Mouse (Mus musculus): ENCODE measurements at regions not wholly inside any gene's neighbourhood (a gene's known extent, or its start where the extent isn't known, plus 50 kb on each side); places are given as distances from the start of the nearest gene placed in this dataset.

DNA sequence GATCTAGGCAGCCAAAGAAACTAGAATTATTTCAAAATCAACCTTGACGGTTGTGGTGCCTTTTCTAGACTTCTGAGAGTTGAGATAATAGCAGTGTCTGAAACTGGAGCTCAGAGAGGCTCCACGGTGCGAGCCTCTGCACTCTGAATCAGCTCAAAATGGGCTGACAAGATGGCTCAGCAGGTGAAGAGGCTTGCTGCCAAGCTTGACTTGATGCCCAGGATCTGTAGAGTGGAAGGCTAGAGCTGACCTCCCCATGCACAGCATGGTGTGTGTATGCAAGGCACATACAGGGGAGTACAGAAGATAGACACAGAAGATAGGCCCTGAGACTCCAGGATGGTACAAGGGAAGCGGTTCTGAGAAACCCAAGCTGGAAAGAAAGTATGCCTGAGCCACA, 100.5 kb upstream of the Ubr2 start:
- Histone ChIP-seq H3K4me2 (no peak overlapping the region), H3K4me3 (replicated peaks) (no peak overlapping the region), H3K27me3 (replicated peaks) (no peaks in the 10 kb centered on the region), H3K9ac (replicated peaks) (no peak overlapping the region), H3K36me3 (no peaks in the 10 kb centered on the region), H3K27ac (replicated peaks) (no peak overlapping the region), H3K4me1 (no peaks in the 10 kb centered on the region), H3K9me3 (replicated peaks) (no peaks in the 10 kb centered on the region)
- no peak for ATAC-seq (ENCODE audit: low FRiP score)
- WGBS = 90% methylated on average over 4 of the region's 4 CpGs

DNA sequence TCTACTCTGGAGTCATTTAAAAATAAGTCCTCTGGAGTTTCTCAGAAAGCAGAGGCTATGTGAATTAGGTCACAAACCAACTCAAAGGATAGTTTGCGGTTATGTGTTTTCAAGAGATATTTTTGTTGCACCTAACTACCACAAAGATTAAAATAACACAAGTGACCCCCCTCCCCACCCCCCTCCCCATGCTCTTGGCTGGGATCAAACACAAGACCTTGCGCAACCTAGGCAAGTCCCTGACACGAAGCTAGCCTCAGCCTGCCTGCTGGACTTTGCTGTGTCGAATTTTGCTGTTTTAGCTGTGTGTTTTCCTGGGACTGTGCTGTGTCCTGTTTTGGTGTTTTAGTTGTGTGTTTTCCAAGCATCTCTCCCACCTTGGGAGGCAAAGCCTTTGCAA, 94.0 kb upstream of the Ubr2 start:
- Histone ChIP-seq H3K9me3 (replicated peaks) (no peaks in the 10 kb centered on the region), H3K36me3 (no peaks in the 10 kb centered on the region), H3K4me1 (no peaks in the 10 kb centered on the region), H3K4me2 (no peak overlapping the region), H3K9ac (replicated peaks) (no peak overlapping the region), H3K4me3 (replicated peaks) (no peak overlapping the region), H3K27ac (replicated peaks) (no peak overlapping the region), H3K27me3 (replicated peaks) (no peaks in the 10 kb centered on the region)
- 87% methylated on average over 4 of the region's 4 CpGs for WGBS
- no peak for ATAC-seq (ENCODE audit: low FRiP score)

DNA sequence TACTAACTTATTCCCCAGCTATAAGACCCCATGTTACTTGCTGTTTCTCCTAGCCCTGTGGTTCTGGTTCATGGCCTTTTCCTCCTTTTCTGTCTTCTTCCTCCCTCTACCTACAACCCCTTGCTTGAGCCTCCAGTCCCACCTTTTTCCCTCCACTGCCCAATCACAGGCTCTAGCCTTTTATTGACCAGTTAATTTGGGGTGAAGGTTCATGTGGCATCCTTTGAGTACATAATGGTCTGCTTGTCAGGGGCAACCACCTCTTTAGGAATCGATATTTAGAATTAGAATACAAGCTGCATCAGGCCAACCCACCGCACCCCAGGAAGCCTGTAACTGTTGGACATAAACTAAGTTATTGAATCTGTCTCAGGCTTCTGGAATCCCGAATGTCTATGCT, 84.8 kb upstream of the Ubr2 start:
- no peak overlapping the region for H3K4me3 ChIP-seq (replicated peaks)
- no peaks in the 10 kb centered on the region for H3K36me3 ChIP-seq
- no peak overlapping the region for H3K9ac ChIP-seq (replicated peaks)
- H3K27me3 ChIP-seq (replicated peaks) = no peaks in the 10 kb centered on the region
- no peaks in the 10 kb centered on the region for H3K4me1 ChIP-seq
- 84% methylated on average over 3 of the region's 3 CpGs for WGBS
- no peak overlapping the region for H3K4me2 ChIP-seq
- no peak overlapping the region for H3K27ac ChIP-seq (replicated peaks)
- no peak for ATAC-seq (ENCODE audit: low FRiP score)
- H3K9me3 ChIP-seq (replicated peaks) = no peaks in the 10 kb centered on the region

DNA sequence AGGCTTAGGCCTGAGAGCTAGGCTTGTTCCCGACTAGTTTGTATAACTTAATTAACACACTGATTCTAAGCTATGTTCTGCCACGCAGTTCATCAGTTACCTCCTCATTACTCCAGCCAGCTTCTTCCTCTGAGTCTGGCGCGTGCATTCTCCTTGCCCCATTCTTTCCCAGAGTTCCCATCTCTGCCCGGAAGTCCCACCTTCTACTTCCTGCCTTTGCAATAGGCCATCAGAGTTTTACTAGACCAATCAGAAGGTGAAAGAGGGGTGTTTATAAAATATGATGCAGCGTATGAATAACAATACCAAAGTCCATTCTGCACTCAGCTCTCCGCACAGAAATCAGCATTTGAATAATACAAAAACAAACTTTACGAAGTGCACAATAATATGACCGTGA, 81.7 kb upstream of the Ubr2 start:
- H3K27me3 ChIP-seq (replicated peaks) = no peaks in the 10 kb centered on the region
- H3K4me3 ChIP-seq (replicated peaks) = no peak overlapping the region
- no peaks in the 10 kb centered on the region for H3K9me3 ChIP-seq (replicated peaks)
- H3K36me3 ChIP-seq = no peaks in the 10 kb centered on the region
- H3K4me1 ChIP-seq = no peaks in the 10 kb centered on the region
- WGBS = 90% methylated on average over 9 of the region's 9 CpGs
- no peak overlapping the region for H3K27ac ChIP-seq (replicated peaks)
- no peak overlapping the region for H3K4me2 ChIP-seq
- ATAC-seq (ENCODE audit: low FRiP score) = no peak
- no peak overlapping the region for H3K9ac ChIP-seq (replicated peaks)

DNA sequence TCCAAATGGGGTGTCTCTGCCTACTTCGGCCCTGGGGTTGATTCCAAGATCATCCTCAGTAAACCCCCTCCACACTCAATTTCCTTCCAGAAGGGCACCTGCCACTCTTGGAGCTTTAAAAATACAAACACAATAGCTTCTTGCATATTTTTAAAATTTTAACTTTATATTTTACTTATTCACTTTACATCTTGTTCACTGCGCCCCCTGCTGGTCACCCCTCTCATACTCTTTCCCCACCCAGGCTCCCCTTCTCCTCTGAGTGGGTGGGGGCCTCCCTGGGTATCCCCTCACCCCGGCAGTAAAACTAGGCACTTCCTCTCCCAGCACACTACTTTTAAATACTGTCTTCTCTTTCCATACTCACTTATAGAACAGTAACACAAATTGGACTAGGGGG, 79.4 kb upstream of the Ubr2 start:
- Histone ChIP-seq H3K4me3 (replicated peaks) (no peak overlapping the region), H3K4me2 (no peak overlapping the region), H3K9me3 (replicated peaks) (no peaks in the 10 kb centered on the region), H3K4me1 (no peaks in the 10 kb centered on the region), H3K9ac (replicated peaks) (no peak overlapping the region), H3K27me3 (replicated peaks) (no peaks in the 10 kb centered on the region), H3K36me3 (no peaks in the 10 kb centered on the region), H3K27ac (replicated peaks) (no peak overlapping the region)
- WGBS = 86% methylated on average over 3 of the region's 3 CpGs
- no peak for ATAC-seq (ENCODE audit: low FRiP score)

DNA sequence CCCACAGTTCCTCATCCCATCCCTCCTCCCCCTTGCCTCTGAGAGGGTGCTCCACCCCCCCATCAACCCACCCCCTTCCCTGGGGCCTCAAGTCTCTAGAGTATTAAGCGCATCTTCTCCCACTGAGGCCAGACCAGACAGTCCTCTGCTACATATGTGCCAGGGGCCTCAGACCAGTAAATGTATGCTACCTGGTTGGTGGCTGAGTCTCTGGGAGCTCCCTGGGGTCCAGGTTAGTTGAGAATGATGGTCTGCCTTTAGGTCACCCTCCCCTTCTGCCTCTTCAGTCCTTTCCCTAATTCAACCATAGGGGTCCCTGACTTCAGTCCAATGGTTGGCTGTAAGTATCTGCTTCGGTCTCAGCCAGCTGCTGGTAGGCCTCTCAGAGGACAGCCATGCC, 58.9 kb upstream of the Ubr2 start:
- Histone ChIP-seq H3K36me3 (no peaks in the 10 kb centered on the region), H3K9ac (replicated peaks) (no peak overlapping the region), H3K4me1 (no peaks in the 10 kb centered on the region), H3K27ac (replicated peaks) (no peak overlapping the region), H3K9me3 (replicated peaks) (0 out of 2 replicates have a peak, but pooled peaks cover 3% of the 10 kb centered on the region), H3K4me3 (replicated peaks) (no peak overlapping the region), H3K4me2 (no peak overlapping the region), H3K27me3 (replicated peaks) (no peaks in the 10 kb centered on the region)
- 100% methylated on average over 2 of the region's 2 CpGs for WGBS
- ATAC-seq (ENCODE audit: low FRiP score) = no peak

DNA sequence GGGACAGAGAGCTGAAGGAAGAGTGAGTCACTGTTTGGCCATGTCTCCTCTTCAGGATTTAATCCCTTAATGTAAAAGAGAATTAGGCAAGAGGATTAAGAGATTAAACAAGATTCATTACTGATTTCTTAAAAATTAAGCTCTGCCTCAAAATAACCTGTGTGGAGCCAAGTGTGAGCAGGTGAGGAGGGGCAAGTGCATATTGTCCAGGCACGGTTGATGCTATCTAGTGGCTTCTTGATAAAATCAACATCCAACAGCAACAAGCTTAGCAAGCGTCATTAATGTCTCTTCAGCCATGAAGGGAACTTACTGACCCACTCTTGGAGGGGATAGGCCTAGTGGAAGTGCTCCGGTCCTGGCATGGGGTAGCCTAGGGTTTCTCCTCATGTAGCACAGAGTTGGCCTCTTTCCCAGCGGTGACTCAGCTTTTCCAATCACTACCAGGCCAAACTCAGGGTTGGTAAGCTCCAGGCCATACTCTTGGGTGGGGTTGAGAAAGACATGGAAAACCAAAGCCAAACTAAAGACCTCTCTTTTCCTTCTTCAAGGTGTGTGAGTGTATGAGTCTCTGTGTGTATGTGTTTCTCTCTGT, 55.0 kb upstream of the Ubr2 start:
- H3K4me1 ChIP-seq = no peaks in the 10 kb centered on the region
- H3K4me3 ChIP-seq (replicated peaks) = no peak overlapping the region
- ATAC-seq (ENCODE audit: low FRiP score) = no peak
- 0 out of 2 replicates have a peak, but pooled peaks cover 3% of the 10 kb centered on the region for H3K9me3 ChIP-seq (replicated peaks)
- no peak overlapping the region for H3K27ac ChIP-seq (replicated peaks)
- H3K36me3 ChIP-seq = no peaks in the 10 kb centered on the region
- H3K27me3 ChIP-seq (replicated peaks) = no peaks in the 10 kb centered on the region
- no peak overlapping the region for H3K9ac ChIP-seq (replicated peaks)
- 87% methylated on average over 4 of the region's 4 CpGs for WGBS
- H3K4me2 ChIP-seq = no peak overlapping the region

DNA sequence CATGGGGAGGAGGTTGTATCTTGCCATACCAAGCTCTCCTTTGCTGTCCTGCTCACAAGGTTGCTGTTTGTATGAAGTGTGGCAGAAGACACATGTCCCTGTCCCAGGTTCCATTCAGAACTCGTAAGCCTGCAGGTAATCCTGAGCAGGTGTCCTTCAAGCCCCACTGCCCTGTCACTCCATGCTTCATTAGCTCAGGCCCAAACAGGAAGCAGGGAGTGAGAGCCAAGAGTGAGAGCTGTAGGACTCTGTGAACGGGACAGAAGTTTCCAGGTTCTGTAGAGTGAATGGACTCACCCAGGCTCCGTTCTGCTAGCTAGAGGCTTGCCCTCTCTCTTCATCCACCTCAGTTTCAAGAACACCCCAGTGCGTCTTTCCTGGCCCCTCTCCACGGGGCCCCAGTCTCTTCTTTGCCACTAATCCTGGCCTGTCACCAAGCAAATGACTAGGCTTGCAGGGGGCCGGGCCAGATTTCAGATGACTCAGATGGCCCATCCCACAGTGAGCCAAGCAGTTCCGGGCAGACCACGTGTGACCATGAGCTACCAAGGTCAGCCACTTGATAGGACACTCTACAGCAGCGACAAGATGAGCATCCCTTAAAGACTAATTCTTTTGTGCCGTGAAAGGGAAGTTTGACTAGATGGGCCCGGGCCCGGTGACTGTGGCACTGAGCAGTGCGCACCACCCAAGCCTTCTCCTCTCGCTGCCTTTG, 54.4 kb upstream of the Ubr2 start:
- no peak overlapping the region for H3K4me3 ChIP-seq (replicated peaks)
- 0 out of 2 replicates have a peak, but pooled peaks cover 3% of the 10 kb centered on the region for H3K9me3 ChIP-seq (replicated peaks)
- H3K36me3 ChIP-seq = no peaks in the 10 kb centered on the region
- ATAC-seq (ENCODE audit: low FRiP score) = no peak
- H3K9ac ChIP-seq (replicated peaks) = no peak overlapping the region
- no peaks in the 10 kb centered on the region for H3K27me3 ChIP-seq (replicated peaks)
- no peaks in the 10 kb centered on the region for H3K4me1 ChIP-seq
- H3K27ac ChIP-seq (replicated peaks) = no peak overlapping the region
- WGBS = 89% methylated on average over 14 of the region's 14 CpGs
- H3K4me2 ChIP-seq = no peak overlapping the region

DNA sequence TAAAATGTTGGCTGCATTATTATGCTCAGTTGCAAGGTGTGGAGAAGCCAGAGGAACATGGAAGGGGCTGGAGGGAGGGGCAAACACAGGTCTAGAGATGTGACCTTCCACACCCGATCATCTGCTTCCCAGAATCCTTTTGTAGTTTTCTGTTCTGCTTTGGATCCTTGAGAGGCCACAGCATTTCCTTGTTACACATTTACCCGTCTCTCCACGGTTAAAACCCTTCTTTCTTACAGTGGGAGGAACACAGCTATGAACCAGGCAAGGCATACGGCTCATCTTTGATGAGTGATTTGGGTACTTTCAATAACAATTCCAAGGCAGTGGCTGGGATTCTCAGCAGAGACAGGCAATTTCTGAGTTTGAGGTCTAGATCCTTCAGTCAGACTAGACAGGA, 53.6 kb upstream of the Ubr2 start:
- Histone ChIP-seq H3K27me3 (replicated peaks) (no peaks in the 10 kb centered on the region), H3K9ac (replicated peaks) (no peak overlapping the region), H3K27ac (replicated peaks) (no peak overlapping the region), H3K36me3 (no peaks in the 10 kb centered on the region), H3K4me3 (replicated peaks) (no peak overlapping the region), H3K4me2 (no peak overlapping the region), H3K4me1 (no peaks in the 10 kb centered on the region), H3K9me3 (replicated peaks) (0 out of 2 replicates have a peak, but pooled peaks cover 3% of the 10 kb centered on the region)
- no peak for ATAC-seq (ENCODE audit: low FRiP score)
- WGBS = 87% methylated on average over 4 of the region's 4 CpGs

DNA sequence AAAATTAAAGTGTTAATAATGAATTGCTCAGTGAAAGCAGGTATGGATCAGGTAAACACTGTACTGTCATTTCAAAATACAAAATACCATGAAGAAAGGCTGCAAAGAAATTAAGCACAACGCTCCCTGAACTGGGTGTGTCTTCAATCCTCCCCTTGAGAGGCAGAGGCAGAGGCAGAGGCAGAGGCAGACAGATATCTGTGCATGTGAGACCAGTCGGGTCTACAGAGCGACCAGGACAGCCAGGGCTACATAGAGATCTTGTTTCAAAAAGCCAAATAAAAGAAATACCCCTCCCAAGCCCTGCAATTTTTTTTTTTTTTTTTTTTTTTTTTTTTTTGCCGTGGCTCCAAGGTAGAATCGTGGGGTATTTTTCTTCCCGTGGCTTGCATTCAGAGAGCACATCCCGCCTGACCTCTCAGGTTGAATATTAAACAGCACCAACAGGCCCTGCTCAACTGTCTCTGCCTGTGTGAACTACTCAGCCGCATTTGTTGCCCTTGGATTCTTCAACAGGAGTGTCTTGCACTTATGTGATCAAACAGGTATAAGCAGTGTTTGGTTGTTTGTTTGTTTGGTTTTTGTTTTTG, 50.8 kb upstream of the Ubr2 start:
- no peaks in the 10 kb centered on the region for H3K27me3 ChIP-seq (replicated peaks)
- no peak for ATAC-seq (ENCODE audit: low FRiP score)
- no peak overlapping the region for H3K4me2 ChIP-seq
- no peak overlapping the region for H3K9ac ChIP-seq (replicated peaks)
- H3K27ac ChIP-seq (replicated peaks) = no peak overlapping the region
- H3K36me3 ChIP-seq = no peaks in the 10 kb centered on the region
- 82% methylated on average over 8 of the region's 8 CpGs for WGBS
- H3K4me3 ChIP-seq (replicated peaks) = no peak overlapping the region
- no peaks in the 10 kb centered on the region; the same call in 1 of the 2 replicates for H3K9me3 ChIP-seq (replicated peaks)
- no peaks in the 10 kb centered on the region for H3K4me1 ChIP-seq

Measured in neural tube, embryonic 15.5 days (tissue).